In the genomic region with DNA sequence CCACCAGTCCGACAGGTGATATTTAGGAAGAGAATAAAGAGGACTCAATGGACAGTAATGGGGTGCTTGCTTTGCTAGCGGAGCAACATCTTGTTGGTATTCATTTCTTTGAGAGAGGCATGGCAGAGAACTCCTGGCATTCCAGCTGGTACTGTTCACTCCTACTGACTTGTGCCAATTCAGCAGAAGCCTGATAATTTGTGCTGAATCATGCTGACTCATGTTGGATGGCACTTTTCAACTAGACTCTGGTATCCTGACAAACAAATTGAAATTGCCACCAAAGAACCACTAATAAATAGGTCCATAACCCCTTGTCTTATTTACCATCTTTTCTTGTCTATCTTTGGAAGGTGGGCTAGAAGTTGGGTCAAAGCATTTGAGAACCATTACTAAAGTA, we compare ENCODE assay signal across 30 mouse cellular contexts. TPM values are rescaled to one million over a fixed set of nuclear protein-coding genes. Genes with fewer than 3 reads are reported as not detected.
DNase-seq lines count a peak whose midpoint lies in the region; ATAC-seq and TF ChIP-seq lines count a peak whose summit lies in the region.
"Had no signal": no experiment of that assay in that cellular context is flagged by ENCODE, and none has a peak within 500 bp of the region (broad histone marks: within the 10 kb centered on the region; RNA-seq: fewer than 3 reads in every experiment).

No protein-coding gene starts in this region.

- H3K27ac ChIP-seq in liver, adult 2 months (replicated peaks; ENCODE audit: insufficient read depth, low read depth, low read length) = no peak overlapping the region
- no peak overlapping the region for H3K27ac ChIP-seq in liver, embryonic 12.5 days
- H3K27ac ChIP-seq in intestine, embryonic 16.5 days (ENCODE audit: low read length) = no peak overlapping the region
- H3K27ac ChIP-seq: embryonic facial prominence, embryonic 13.5 days; forebrain, embryonic 12.5 days; gastrocnemius, adult 2 months; hindbrain, embryonic 14.5 days; limb, embryonic 13.5 days; macrophage had no signal

- H3K4me3 ChIP-seq in liver, adult 2 months (ENCODE audit: insufficient read depth, low read depth, low read length) = no peak overlapping the region
- H3K4me3 ChIP-seq in liver, embryonic 12.5 days = no peak overlapping the region
- H3K4me3 ChIP-seq in intestine, embryonic 16.5 days (ENCODE audit: low read length) = no peak overlapping the region
- H3K4me3 ChIP-seq: embryonic facial prominence, embryonic 13.5 days; erythroblast, embryonic 14.5 days; forebrain, embryonic 12.5 days; gastrocnemius, adult 2 months; heart, embryonic 12.5 days; limb, embryonic 13.5 days had no signal

- DNase-seq in liver, adult 2 months (ENCODE audit: extremely low read depth, low read depth, low spot score) = peak; percentile 4
- DNase-seq in 416B (ENCODE audit: low read depth) (peak; percentile 14), R1 (ENCODE audit: low read depth, low spot score) (peak; percentile 25)
- DNase-seq in cerebellum, adult 11-12 months = no peak
- DNase-seq: adrenal gland, adult 2 months; cerebellum, adult 18-20 months; gastrocnemius, adult 2 months; gastrocnemius, postnatal 36 days; heart, adult 18-20 months; heart, postnatal 4 days; kidney, adult 11 months; kidney, postnatal 25 days; lung, adult 2 months; lung, postnatal 10 days; midbrain, embryonic 14.5 days; retina, postnatal 1 day; right cerebral cortex, postnatal 14 days; thymus, postnatal 4 days had no signal

- no peak for TF ChIP-seq CTCF in liver, adult 2 months (IDR thresholded peaks at IDR 0.05; ENCODE audit: low read depth, low read length)

- H3K9me3 ChIP-seq in liver, embryonic 12.5 days (replicated peaks) = no peaks in the 10 kb centered on the region
- H3K9me3 ChIP-seq in intestine, embryonic 16.5 days (ENCODE audit: control insufficient read depth, low read length) = no peaks in the 10 kb centered on the region
- H3K9me3 ChIP-seq: embryonic facial prominence, embryonic 13.5 days; forebrain, embryonic 12.5 days; heart, embryonic 12.5 days; limb, embryonic 13.5 days had no signal

- no peak for ATAC-seq in liver, embryonic 12.5 days
- 0 out of 2 replicates have a peak, but pooled peaks have one; percentile 60 for ATAC-seq in erythroblast, adult 5-6 weeks (replicated peaks; ENCODE audit: low FRiP score, poor library complexity, severe bottlenecking)
- no peak for ATAC-seq in intestine, embryonic 16.5 days
- ATAC-seq: activated CD4-positive, CD25-positive, alpha-beta regulatory T cell, adult 4 months had no signal

- H3K4me2 ChIP-seq in liver, embryonic 12.5 days = no peak overlapping the region
- H3K4me2 ChIP-seq in intestine, embryonic 16.5 days (ENCODE audit: low read depth, low read length) = no peak overlapping the region
- H3K4me2 ChIP-seq: embryonic facial prominence, embryonic 13.5 days; forebrain, embryonic 12.5 days; heart, embryonic 12.5 days; hindbrain, embryonic 14.5 days; limb, embryonic 13.5 days had no signal

- TF ChIP-seq POLR2A in liver, adult 2 months (IDR thresholded peaks at IDR 0.05; ENCODE audit: extremely low read depth, insufficient read depth, low read length) = no peak

- no peak overlapping the region for H3K9ac ChIP-seq in liver, adult 2 months (ENCODE audit: low read depth, low read length)
- H3K9ac ChIP-seq in liver, embryonic 12.5 days = no peak overlapping the region
- H3K9ac ChIP-seq in intestine, embryonic 16.5 days (ENCODE audit: low read depth, low read length) = no peak overlapping the region
- H3K9ac ChIP-seq: embryonic facial prominence, embryonic 13.5 days; forebrain, embryonic 12.5 days; heart, embryonic 12.5 days; hindbrain, embryonic 14.5 days; limb, embryonic 13.5 days had no signal

- no peaks in the 10 kb centered on the region for H3K27me3 ChIP-seq in liver, adult 2 months (ENCODE audit: control insufficient read depth, insufficient read depth, low read length)
- H3K27me3 ChIP-seq in liver, embryonic 12.5 days (replicated peaks) = no peaks in the 10 kb centered on the region
- no peaks in the 10 kb centered on the region for H3K27me3 ChIP-seq in intestine, embryonic 16.5 days (replicated peaks; ENCODE audit: control insufficient read depth, insufficient read depth, low read length)
- H3K27me3 ChIP-seq: CH12.LX; embryonic facial prominence, embryonic 13.5 days; forebrain, embryonic 12.5 days; heart, embryonic 12.5 days; limb, embryonic 13.5 days had no signal

- 85% methylated on average over 2 of the region's 2 CpGs for WGBS in liver, adult 2 months
- WGBS in liver, embryonic 12.5 days (ENCODE audit: insufficient replicate concordance) = 79% methylated on average over 2 of the region's 2 CpGs
- 87% methylated on average over 2 of the region's 2 CpGs for WGBS in intestine, embryonic 16.5 days

- no peaks in the 10 kb centered on the region for H3K36me3 ChIP-seq in liver, adult 2 months (ENCODE audit: control insufficient read depth, insufficient read depth, low read length)
- no peaks in the 10 kb centered on the region for H3K36me3 ChIP-seq in liver, embryonic 12.5 days
- H3K36me3 ChIP-seq in intestine, embryonic 16.5 days (ENCODE audit: control insufficient read depth, insufficient read depth, low read length) = no peaks in the 10 kb centered on the region
- H3K36me3 ChIP-seq: embryonic facial prominence, embryonic 13.5 days; forebrain, embryonic 12.5 days; heart, embryonic 12.5 days; limb, embryonic 13.5 days had no signal

- no peaks in the 10 kb centered on the region for H3K4me1 ChIP-seq in liver, adult 2 months (ENCODE audit: control insufficient read depth, insufficient read depth, low read length)
- H3K4me1 ChIP-seq in liver, embryonic 12.5 days = no peaks in the 10 kb centered on the region
- H3K4me1 ChIP-seq in intestine, embryonic 16.5 days (ENCODE audit: control insufficient read depth, insufficient read depth, low read length) = no peaks in the 10 kb centered on the region
- H3K4me1 ChIP-seq: embryonic facial prominence, embryonic 13.5 days; forebrain, embryonic 12.5 days; heart, embryonic 12.5 days; limb, embryonic 13.5 days had no signal

- no peaks in the 10 kb centered on the region for H3K79me2 ChIP-seq in liver, adult 2 months (ENCODE audit: control insufficient read depth, insufficient read depth, low read length)

RNA-seq across cellular contexts. Expression of a gene that starts 25.9 kb away (rescaled TPM):
- 0.07 and 0.18 TPM in 2 replicates for total RNA-seq in liver, adult 2 months (2014; rRNA removed)
- 0.05 and 0.10 TPM in 2 replicates for polyA plus RNA-seq in liver, adult 2 months (2012; rRNA removed)
- polyA plus RNA-seq in liver, embryonic 12.5 days (2016; fragmentation: Nextera tagmentation; extraction: Ambion mirVana) = 4.5 and 6.4 TPM in 2 replicates
- total RNA-seq in erythroblast, adult 5-6 weeks (2015; ENCODE audit: low replicate concordance) = 7.7 and 9.6 TPM in 2 replicates
- 3.8 and 5.8 TPM in 2 replicates for total RNA-seq in erythroblast, adult 5-6 weeks (2017; ENCODE audit: low replicate concordance)
- 2.1 and 2.6 TPM in 2 replicates for polyA plus RNA-seq in intestine, embryonic 16.5 days (2015; fragmentation: Nextera tagmentation; extraction: Ambion mirVana)
